Mouse (Mus musculus): ENCODE measurements around the gene Gm37240. TPM values are rescaled to one million over a fixed set of nuclear protein-coding genes. Genes with fewer than 3 reads are reported as not detected.

Gene Gm37240
- total RNA-seq, 2 experiments from 2014 or later: 0.92 to 1.4 TPM

DNA sequence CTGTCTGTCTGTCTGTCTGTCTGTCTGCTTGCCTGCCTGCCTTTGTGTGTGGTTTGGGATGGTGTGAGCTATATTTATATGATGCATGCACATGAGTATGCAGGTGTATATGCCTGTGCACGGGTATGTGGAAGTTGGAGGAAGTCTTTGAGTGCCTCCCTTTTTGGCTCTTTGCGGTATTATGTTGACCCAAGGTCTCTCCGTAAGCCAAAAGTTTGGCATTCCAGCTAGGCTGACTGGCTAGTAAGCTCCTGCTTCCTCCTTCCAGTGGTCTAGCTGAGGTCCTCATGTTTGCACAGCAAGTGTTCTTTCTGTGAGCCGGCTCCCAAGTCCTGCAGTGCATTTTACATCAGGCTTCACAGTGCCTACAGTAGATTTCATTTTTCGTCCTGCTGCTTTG is 1047.8 kb downstream of the Gm37240 start:
- DNase-seq (ENCODE audit: extremely low spot score in 1 of 2, low spot score in 1 of 2): no peak

DNA sequence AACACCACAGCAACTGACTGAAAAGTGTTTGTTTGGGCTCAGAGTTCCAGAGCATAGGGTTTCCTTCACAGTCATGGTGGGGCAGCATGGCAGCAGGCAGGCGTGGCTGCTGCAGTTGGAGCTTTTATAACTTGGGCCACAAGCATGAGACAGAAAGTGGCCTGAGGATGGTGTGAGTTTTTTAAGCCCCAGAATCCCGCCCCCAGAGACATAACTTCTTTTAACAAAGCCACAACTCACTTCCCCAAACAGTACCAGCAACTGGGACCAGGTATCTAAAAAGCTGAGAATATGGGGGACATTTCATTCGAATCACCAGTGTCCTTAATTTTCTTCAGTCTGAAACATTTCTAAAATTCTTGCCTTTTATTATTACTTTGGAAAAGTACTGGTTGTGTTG is 1049.3 kb downstream of the Gm37240 start:
- DNase-seq (ENCODE audit: extremely low spot score in 1 of 2, low spot score in 1 of 2): no peak

DNA sequence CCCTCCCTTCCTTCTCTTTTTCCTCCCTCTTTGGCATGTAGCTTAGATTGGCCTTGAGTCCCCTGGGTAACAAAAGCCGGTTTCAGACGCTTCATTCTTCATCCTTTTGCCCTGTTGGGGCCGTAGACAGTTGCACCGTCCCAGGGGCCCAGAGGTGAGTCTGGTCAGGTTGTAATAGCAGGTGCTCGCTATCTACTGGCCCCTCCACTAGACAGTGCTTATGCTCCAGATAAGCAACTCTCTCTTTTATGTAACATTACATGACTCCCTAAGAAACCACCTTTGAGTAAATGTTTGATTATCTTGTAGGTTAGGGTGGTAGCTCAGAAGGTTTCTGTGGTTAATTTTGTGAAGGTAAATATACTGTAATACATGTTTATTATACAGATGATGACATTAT is 1051.3 kb downstream of the Gm37240 start:
- DNase-seq (ENCODE audit: extremely low spot score in 1 of 2, low spot score in 1 of 2): no peak

DNA sequence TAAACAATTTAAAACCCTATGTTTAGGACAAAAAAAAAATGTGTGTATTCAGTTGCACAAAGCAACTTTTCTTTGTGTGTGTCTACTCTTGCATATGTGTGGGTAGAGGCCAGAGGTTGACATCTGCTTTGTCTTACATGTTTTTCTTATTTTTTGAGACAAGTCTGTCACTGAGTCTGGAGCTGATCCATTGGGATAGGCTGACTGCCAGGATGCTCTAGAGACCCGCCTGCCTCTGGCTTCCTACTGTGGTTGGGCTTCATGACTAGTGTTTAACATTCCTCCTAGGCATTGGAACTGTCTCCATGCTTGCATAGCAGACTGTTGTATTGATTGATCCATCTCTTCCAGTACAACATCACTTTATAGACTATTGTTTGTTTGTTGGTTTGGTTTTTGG is 1058.0 kb downstream of the Gm37240 start:
- no peak for DNase-seq (ENCODE audit: extremely low spot score in 1 of 2, low spot score in 1 of 2)

DNA sequence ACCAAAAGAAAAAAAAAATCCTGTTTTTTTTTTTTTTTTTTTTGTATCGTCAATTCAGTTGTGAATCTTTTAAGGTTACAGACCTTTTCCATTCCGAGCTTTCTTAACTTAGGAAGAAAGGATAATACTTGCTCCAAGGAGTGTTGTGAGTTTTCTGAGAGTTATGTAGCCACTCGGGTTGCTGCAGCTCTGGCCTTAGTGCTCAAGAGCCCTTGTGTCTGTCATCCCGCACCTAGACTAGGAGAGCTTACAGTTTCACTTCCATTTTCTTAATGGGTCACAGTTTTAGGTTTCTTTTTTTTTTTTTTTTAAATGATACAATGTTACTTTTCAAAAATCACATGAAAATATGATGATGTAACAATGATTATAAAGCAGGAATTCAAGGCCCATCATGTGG is 1059.7 kb downstream of the Gm37240 start:
- no peak for DNase-seq (ENCODE audit: extremely low spot score in 1 of 2, low spot score in 1 of 2)

DNA sequence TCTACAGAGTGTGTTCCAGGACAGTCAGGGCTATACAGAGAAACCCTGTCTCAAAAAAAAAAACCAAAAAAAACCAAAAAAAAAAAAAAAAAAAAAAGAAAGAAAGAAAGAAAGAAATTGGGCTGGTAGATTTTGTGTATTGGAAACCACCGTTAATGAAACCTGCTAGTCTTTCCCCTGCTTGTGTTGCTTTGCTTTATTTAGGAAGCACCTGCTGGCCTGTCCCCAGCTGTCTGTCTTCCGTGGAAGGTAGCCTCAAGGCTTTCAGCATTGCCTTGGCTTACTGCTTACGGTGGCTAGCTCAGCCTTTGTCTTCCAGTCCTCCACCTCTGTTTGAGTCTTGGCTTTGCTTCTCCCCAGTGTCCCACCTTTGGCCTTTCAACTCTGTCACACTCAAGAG is 1060.4 kb downstream of the Gm37240 start:
- DNase-seq (ENCODE audit: extremely low spot score in 1 of 2, low spot score in 1 of 2): no peak

DNA sequence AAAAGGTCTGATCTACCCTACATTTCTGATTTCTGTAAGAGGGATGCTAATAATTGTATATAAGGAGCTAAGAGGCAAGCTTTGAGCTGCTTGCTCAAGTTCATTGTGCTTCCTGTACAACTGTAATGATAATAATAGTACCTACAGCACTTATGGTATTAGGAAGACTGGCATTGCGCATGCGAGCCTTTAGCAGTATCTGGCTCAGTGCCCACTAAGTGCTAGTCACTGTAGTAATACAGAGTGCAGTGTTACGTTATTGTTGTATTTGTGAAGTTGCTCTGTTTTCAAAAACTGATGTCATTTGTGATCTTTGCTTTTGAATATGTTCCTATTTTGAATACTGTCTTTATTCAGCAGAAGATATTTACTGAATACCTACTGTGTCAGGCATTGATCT is 1060.9 kb downstream of the Gm37240 start:
- no peak for DNase-seq (ENCODE audit: extremely low spot score in 1 of 2, low spot score in 1 of 2)

DNA sequence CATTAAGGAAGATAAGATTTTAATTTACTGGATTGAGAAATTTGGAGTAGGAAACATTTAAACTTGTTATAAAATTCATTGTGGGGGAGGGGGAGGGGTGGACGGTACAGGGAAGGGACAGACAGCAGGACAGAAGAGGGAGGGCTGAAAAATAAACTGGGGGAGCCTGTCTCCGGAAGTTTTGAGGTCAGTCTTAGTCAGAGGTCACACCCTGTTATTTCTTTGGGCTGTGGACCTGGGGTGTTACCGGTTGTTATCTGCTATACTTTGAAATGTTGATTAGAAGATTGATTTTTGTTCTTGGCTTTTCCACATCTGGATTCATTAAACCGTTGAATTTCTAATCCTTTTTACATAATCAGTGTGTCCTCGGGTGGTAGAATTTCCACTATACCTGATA is 1061.3 kb downstream of the Gm37240 start:
- DNase-seq (ENCODE audit: extremely low spot score in 1 of 2, low spot score in 1 of 2): no peak

DNA sequence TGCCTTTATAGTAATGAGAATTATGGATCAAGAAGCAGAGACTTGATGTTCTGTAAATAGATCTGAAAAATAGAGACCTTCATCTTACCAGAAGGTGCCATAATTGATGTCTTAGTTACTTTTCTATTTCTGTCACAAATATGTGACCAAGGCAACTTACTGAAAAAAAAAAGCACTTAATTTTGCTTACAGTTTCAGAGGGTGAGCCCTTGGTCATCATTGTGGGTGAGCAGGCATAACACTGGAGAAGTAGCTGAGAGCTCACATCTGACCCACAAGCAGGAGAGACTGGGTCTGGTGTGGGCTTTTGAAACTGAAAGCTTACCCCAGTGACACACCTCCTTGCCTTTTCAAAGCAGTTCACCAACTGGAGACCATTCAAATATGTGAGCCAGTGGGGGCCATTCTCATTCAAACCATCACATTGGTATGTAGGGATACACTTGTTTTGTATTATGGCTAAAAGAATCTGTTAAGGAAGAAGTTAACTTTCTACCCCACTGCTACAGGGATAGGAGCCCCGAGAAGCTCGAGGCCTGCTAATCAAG is 1066.6 kb downstream of the Gm37240 start:
- no peak for DNase-seq (ENCODE audit: extremely low spot score in 1 of 2, low spot score in 1 of 2)

DNA sequence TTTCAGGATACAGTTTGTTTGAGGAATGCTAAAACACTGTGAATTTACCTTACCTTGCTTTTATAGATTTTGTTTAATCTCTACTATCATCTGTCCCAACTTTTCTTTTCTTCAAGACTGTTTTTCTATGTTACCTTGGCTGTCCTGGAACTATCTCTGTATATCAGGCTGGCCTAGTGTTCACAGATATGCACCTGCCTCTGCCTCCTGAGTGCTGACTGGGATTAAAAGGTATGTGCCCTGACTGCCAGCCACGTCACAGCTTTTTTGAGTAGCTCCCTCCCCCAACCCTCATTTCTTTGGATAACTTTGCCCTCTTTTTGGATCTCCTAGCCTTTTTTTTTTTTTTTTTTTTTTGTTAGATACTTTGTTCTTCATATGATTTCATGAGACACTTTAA is 1070.4 kb downstream of the Gm37240 start:
- DNase-seq (ENCODE audit: extremely low spot score in 1 of 2, low spot score in 1 of 2): no peak

DNA sequence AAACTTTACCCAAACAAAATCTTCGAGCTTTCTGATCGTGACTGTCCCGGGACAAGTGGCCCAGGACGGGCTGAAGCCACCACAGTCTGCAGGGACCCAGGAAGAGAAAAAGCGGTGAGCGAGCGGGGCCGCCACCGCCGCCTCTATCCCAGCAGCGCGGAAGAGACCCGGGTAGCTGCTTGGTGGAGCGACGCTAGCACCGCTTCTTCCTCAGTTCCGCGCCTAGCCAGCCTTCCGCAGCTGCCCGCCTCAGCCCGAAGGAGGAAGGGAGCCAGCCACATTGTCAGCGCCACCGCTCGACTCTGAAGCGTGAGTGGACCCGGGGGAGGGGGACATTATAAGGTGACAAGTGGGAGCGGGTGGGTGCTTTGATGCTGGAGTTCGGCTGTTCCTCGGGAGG is 1071.9 kb downstream of the Gm37240 start:
- DNase-seq (ENCODE audit: extremely low spot score in 1 of 2, low spot score in 1 of 2): peak; percentile 12 to 18

DNA sequence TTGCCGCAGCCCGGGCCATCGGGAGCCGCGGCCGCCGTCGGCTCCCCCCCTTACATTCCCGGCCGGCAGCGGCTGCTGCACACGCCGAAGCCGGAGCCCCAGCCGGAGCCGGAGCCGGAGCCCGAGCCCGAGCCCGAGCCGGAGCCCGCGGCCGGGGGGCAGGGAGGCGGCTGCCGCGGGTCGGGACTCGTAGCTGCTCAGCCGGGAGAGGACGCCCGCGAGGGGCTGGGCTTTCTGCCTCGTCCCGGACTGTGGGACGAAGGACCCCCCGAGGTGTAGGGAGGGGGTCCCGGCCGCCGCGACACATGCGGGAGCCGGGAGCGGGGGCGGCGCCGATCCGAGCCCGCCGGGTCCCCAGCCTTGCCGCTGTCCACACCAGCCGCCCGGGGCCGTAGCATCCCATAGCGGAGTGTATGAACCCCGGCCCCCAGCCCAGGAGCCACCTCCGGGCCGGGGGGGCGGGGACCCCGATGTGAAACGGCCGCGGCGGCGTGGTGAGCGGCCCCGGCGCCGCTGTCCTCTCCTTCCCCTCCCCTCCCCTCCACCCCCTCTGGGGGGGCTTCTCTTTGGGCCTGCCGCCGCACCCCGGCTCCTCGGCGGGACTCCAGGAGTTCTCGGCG is 1072.4 kb downstream of the Gm37240 start, which contains the start of gene Fbxw7:
Gene Fbxw7 (plus strand): TSS at position 507 of the 620 bp plus-strand sequence.
- DNase-seq (ENCODE audit: extremely low spot score in 1 of 2, low spot score in 1 of 2): no peak

DNA sequence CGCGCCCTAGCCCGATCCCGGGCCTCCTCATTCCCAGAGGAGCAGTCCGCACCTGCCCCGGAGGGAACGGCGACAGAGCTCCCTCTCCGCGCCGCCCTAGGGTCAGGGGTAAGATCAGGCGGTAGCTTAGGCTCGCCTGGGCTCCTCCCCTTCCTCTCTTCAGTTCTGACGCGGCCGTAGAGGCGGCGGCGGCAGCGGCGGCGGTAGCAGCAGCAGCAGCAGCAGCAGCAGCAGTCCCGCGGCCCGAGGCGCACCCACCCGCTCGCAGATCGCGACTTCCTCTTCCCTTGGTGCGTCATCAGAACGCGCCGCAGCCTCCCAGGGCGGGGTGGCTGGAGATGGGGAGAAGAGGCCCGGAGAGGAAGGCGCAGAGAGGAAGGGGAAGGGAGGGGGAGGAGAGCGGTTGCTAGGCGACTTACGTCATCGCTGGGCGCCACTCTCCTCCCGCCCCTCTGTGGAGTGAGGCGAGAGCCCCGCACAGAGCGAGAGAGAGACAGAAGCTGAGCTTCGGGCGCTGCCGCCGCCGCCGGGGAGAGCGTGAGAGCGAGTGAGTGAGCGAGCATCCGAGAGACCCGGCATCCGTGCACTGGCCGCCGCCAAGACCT is 1073.1 kb downstream of the Gm37240 start:
- peak; percentile 99 for DNase-seq (ENCODE audit: extremely low spot score in 1 of 2, low spot score in 1 of 2)

DNA sequence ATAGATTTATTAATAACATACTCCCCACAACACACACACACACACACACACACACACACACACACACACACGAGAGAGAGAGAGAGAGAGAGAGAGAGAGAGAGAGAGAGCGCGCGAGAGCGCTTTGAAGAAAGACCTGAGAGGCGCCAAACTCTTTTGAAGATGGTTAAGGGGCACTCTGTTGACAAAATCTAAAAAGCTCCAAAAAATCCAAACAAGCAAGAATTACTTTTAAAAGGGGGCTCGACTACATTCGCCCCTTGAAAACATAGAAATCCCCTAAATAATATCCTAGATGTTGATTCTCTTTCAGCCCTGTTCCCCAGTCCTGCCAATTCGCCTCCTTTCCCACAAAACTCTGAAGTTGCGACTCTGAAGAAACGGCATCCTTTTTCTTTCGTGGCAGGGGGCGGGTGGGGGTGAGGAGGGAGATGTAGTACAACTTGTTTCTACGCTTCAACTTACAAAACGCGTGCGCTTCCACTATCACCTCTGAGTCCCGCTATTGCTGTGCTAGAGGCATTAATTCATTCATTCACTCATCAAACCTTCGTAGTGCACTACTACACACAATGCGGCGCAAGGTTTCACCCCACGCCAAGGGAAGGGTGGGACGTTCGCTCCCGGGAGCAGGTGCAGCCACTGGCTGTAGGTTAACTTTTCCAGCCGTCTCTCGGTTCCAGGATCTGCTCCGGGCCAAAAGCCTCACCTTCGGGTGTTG is 1073.7 kb downstream of the Gm37240 start:
- DNase-seq (ENCODE audit: extremely low spot score in 1 of 2, low spot score in 1 of 2): no peak

DNA sequence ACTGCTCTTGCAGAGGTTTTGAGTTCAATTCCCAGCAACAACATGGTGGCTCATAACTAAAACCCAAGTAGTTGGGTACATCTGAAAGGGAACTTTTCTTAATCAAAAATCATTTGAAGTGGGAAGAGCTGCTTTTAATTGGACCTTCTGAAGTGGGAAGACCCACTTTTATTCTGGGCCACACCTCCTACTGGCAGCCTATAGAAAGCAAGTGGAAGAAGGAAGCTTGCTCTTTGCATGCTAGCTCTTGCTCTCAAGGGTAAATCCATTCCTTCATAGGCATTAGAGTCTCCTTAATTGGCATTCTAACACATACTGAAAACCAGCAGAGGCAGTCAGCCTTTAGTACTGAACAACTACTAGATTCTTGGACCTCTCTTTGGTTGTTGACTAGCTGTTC is 1076.5 kb downstream of the Gm37240 start:
- DNase-seq (ENCODE audit: extremely low spot score in 1 of 2, low spot score in 1 of 2): no peak

DNA sequence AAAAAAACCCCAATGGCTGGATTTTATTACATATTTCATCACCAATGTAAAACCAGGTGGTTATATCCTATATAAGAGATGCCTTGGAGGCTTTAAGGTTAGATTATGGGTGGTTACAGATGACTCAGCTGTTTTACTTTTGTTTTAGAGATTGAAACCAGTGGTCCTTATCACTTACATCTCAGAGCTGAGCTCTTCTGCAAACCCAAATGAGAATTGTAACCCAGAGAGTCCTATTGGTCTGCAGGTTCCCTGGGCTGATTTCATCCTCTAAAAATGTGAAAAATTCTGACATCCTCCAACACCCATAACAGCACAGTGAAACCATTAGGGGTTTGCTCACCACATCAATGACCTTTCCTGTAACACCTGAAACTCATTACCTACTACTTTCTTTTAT is 1078.4 kb downstream of the Gm37240 start:
- DNase-seq (ENCODE audit: extremely low spot score in 1 of 2, low spot score in 1 of 2): no peak

DNA sequence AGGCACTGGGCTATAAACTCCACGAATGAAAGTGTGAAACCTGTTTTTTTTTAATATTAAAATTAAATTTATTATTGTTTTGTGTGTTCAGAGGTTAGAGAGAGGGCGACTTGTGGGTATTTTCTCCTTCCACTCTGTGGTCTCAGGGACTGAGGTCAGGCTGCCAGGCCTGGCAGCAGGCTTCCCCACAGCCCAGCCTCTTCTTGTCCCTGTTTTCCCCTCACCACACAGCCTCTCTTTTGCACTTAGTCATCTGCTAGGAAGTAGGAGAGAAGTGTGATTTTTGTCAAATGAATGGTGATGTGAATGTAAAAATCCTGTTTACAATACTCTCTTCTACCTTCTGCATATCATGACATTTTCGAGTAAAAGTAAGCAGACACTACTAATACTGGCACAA is 1079.5 kb downstream of the Gm37240 start:
- no peak for DNase-seq (ENCODE audit: extremely low spot score in 1 of 2, low spot score in 1 of 2)

DNA sequence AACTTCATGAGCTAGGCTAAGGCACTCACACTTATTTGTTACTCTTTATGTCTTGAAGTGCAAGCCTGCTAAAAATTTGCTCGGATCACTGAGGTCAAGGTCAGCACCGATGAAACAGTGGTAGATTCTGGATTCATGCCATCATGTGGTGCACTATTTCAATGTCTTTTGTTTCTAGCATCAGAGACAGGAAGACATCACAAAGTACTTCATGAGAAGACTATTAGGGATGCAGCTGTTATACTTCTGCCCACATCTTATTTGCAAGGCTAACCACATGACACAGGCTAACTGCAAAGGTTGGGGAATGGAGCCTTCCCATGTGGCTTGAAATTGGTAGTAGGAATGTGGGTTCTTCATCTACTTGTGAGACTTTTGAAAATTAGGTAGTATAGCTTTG is 1081.1 kb downstream of the Gm37240 start:
- no peak for DNase-seq (ENCODE audit: extremely low spot score in 1 of 2, low spot score in 1 of 2)

DNA sequence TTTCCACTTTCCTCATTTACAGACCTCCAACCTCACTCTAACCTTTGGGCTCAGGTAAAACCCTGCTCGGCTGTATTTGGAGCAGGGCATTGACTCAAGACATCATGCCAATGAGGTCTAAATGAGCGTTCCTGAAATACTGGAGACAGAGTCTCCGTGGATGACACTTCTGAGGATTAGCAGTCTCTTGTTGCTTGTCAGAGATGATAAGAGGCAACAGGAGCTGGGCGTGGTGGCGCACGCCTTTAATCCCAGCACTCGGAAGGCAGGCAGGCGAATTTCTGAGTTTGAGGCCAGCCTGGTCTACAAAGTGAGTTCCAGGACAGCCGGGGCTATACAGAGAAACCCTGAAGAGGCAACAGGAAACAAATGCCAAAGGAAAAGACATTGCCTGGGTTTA is 1083.3 kb downstream of the Gm37240 start:
- DNase-seq (ENCODE audit: extremely low spot score in 1 of 2, low spot score in 1 of 2): no peak

DNA sequence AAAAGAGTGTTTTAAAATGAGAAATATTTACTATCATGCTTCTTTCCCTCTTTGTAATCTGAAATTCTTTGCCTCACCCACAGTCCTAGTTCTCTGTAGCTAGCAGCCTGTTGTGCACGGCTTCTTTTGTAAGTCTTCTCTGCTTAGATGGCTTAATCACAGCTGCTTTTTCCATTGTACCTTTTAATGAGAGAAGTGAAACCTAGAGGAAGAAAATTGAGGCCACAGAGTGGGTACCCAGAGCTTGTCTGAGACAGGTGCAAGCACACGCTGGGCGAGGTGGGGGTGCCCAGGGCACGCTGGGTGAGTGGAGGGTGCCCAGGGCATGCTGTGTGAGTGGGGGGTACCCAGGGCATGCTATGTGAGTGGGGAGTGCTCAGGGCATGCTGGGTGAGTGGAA is 1099.4 kb downstream of the Gm37240 start:
- no peak for DNase-seq (ENCODE audit: extremely low spot score in 1 of 2, low spot score in 1 of 2)

DNA sequence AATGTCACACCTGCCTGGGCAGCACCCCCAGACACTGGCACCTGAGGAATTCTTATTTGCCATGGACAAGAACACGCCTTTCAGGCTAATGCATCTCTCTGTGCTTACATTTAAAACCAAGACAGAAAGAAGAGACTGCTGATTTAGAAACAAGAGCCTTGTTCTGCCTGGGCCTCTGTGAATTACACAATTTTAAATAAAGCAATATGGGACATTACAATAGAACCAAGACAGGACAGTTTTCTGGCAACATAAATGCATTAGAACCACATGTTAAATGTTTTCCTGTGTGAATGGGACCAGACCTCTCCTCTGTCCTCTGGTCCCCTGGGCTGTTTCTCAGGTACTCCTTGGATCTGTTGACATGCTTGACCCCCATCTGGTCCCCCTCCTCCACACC is 1111.2 kb downstream of the Gm37240 start:
- DNase-seq (ENCODE audit: extremely low spot score in 1 of 2, low spot score in 1 of 2): no peak

DNA sequence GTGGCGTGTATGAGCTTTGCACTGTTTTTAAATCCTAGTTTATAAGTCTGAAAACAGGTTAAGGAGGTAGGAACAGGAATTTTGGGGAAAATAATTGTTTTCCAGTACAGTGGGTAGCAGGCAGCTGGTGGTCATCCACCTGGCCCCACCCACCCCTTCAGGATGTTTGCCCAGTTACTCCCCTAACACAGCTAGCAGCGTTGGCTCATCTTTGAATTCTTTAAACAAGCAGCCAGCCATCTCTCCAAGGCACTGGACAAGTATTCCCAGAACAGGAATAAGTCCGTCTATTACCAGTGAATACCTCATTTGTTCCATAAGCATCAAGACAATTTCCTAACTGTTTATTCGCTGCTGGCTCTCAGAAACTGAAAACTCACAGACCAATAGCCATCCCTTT is 1111.7 kb downstream of the Gm37240 start:
- no peak for DNase-seq (ENCODE audit: extremely low spot score in 1 of 2, low spot score in 1 of 2)
